Mouse (Mus musculus) adrenal gland (tissue): ENCODE results near the gene Dlg5.

Source experiments
- intact Hi-C: fragments of 180-260 bp; cut with DNase I; formaldehyde crosslinking; loops from one replicate; pipeline ENCODE4 v1.15.1; 2025
- long read RNA-seq, 2 experiments: library from polyadenylated mRNA; unstranded; transcript quantifications; one replicate each; pipeline ENCODE4 v2.0.0; 2020; ENCODE audit warnings: borderline replicate concordance in 1 of 2; ENCODE audit not compliant: insufficient replicate concordance in 1 of 2

The Dlg5 gene
- long read RNA-seq, experiment 1, partial matches to known transcripts, result 3 of 3 reads
- long read RNA-seq, experiment 1, other reads (novel, unspliced or antisense), result 0 of 3 reads
- long read RNA-seq, experiment 2, partial matches to known transcripts, result 2 of 4 reads
- long read RNA-seq, experiment 2, other reads (novel, unspliced or antisense), result 2 of 4 reads

DNA sequence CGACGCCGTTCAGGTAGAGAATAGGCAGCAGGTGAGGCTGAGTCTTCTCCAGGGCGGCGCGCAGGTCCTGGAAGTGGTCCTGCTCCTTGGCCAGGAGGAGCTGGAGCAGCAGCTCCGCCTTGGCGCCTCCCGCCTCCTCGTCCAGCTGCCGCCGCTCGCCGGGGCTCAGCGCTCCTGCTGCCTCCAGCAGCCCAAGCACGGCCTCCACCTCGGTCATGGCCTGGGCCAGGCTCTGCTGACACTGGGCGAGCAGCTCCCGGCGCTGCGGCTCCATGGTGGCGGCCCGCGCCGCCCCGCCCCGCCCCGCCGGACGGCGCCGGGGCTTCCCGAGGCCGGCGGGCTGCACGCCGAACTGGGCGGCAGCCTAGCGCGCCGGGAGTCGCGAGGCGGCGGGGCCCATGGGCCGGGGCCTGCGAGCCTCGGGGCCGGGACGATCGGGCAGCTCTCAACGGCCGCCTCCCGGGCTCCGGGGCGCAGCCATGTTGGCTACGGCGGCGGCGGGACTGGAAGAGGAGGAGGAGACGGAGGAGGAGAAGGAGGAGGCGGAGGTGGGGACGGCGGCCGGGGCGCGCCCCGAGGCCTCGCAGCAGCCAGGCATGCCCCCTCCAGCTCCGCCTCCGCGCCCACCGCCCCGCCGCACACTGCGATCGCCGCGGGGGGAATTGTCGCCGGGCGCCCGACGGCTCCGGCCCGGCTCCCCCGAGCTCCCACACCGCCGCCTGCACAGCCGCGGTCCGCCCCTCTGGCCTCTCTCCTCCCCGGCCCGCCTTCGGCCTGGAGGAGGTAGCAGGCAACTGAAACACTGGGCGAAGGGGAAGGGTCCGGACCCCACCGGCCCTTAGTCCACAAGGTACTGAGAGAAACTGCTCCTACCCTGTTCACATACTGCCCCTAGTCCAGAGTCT is at the start of gene Dlg5:
Gene Dlg5 (minus strand): TSS at position 744 of the 905 bp plus-strand sequence.
- intact Hi-C loops, result loop anchor here (5.0 kb wide), 1 partner anchor 48 kb away; no protein-coding TSS in a partner anchor

DNA sequence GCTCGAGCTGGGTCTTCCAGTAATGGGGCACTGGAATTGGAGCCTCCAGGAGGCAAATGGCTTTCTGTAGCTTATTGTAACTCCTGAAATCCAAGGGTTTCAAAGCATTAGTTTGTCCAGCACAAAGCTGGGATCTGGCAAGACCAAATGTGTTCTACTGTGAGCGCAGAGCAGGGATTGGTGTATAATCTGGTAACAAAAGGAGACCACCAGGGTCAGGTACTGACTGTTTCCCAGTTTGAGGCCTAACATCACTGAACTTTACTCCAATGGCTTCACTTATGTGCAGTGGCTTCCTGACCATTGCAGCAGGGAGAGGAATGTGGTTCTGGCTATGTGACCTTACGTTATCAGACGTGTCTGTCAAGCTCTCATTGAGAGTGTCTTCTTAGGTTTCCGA is 47.9 kb upstream of the Dlg5 start:
- intact Hi-C loops, result no loop called here

DNA sequence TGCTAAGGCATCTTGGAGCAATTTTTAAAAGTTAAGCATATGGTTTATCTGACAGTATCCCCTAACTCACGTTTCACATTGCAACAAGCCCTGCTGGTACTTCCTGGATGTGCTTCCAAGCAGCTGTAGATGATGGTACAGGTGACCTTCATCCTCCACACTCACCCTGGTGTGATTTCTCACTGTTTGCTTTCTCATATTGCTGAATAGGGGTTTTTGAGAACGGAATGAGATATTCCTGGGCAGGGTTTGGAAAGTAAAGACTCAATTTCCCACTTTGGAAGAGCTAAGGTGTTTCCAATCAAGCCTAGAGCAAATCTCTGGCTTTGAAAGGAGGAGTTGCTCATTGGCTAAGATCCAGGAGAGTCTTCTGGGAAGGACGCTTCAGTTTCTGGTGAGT is 47.2 kb upstream of the Dlg5 start, which contains the start of gene E330034G19Rik:
Gene E330034G19Rik (plus strand): TSS at position 301 of the 400 bp plus-strand sequence.
- intact Hi-C loops, result no loop called here

DNA sequence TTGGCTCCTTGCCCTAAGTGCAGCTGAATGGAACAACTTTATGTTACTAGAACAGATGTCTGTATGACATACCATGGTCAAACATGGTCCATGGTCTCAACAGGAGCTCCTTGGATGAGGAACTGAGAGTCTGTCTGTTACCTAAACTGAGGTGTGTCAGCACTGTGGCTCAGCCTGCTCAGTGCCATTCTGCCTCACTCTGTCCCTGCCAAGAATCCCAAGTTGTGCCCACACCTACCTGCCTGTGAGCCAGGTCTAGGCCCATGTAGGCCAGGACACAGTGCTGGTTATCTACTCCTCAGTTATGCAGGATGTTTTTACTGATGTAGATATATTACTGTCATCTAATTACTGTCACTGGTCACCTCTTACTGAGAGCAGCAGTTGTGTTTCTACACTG is 45.0 kb upstream of the Dlg5 start:
- intact Hi-C loops, result no loop called here

DNA sequence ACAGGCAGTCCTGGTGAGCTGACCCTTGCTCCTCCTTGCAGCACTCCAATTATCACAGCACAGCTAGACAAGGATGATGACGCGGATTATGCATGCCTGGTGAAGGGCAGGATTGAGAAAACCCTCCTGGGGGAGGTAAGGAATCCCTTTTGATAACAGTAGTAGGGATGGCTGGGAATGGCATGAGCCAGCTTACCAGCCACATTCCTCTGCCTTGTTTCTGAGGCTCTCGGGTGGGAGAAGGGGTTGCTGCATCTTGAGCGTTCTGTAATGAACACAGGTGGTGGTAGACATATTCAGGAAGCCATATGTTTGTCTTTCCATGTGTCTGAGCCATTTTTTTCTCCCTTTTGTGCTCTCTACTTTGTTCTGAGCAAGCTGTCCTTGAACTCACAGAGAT is 40.4 kb upstream of the Dlg5 start:
- intact Hi-C loops, result no loop called here

DNA sequence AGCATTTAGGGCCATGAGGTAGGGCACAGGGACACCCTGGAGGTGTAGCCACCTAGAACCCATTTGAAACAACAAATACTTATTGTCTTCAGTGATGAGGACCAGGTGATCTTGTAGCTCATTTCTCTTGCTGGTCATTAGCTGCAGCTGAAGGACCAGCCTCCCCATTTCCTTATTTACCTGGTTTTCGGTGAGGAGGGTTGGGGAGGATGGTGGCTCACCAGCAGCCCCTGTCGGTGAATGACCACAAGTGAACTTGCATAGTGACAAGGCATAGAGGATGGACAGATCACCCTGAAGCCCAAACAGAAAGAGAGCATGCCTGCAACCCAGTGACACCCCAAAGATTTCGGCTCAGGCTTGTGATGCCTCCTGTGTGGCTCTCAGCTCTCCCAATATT is 36.6 kb upstream of the Dlg5 start:
- intact Hi-C loops, result no loop called here

DNA sequence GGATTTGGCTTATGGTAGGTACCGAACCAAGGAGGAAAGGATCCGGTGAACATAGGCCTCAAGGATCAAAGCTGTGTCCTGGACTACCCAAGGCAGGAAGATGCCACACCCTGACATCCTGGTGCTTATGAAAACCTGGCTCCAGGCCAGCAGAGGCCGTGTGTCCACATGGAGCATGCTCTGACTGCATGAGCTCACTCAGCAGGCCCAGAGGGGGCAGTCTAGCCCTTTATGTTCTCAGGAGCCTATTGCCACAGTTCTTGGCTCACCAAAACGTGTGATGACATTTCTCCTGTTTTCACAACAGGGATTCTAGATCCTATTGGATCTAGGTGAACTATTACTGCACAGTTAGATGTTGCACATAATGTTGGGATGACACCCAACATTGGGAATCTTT is 35.6 kb upstream of the Dlg5 start:
- intact Hi-C loops, result no loop called here

DNA sequence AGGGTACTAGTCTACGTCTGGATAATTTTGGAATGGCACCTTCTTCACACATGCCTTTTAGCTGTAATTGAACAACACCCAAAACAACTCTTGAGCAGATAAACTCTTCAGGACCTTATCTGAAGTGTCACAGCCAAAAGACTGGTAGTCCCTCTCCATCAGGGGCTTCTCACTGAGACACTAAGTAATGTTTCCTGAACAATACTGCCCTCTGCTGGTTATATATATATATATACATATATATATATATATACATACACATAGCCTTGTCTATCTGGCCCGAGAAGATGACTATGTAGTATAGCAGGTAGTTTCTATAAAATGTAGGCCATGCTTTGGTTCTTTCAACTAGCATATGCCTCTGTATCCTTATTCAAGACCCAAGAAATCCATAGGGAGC is 29.8 kb upstream of the Dlg5 start:
- intact Hi-C loops, result loop anchor here (2.0 kb wide), 1 partner anchor 207 kb away; no protein-coding TSS in a partner anchor

DNA sequence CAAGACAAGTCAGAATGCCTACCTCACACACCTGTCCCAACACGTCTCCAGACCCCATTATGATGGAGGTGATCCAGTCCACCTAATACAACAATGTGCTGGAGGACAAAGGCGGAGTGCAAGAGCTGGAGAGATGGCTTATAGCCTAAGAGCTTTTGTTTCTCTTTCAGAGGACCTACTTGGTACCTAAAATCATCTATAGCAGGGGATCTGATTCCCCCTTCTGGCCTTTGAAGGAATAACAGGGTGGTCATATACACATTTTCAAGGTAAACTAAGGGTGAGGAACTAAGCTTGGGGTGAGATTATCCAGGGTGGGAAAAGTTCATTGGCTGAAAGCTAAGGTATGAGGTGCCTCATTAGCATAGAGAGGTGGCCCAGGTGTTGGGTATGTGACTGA is 27.9 kb upstream of the Dlg5 start:
- intact Hi-C loops, result loop anchor here (1.0 kb wide), 1 partner anchor 92 kb away; no protein-coding TSS in a partner anchor

DNA sequence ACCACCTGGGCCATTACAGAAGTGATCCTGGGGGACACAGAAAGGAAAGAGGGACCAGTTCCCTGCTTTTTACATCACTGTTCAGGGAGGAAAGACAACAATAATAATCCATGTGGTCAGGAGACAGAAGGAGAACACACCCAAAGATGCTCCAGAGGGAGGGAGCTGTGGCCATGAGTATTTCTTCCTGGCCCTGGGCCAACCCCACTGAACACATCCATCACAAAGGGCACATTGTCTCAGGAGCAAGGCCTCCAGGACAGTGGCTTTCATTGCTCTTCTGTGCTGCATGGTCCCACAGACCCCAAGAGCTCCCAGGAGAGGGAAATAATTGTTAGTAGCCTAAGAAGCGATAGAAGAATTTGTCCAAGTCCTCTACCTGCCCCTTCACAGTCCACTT is 23.9 kb upstream of the Dlg5 start:
- intact Hi-C loops, result no loop called here

DNA sequence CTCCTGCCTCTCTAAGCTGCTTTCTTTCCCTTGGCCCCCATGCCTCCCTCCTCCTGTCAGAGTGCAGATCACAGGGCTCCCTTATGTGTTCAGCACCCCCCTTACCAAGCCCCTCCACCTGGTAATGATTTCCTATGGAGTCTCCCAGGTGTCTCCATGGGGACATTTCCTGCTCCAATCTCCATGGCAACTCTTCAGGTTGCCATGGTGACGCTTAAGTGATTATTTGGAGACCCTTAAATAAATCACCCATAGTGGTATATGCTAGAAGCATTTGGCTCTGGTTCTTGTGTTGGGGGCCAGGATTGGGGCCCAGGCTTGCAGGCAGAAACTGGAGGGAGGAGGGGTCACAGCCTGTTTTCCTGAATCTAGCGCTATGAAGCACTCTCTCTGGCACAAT is 17.2 kb upstream of the Dlg5 start:
- intact Hi-C loops, result no loop called here

DNA sequence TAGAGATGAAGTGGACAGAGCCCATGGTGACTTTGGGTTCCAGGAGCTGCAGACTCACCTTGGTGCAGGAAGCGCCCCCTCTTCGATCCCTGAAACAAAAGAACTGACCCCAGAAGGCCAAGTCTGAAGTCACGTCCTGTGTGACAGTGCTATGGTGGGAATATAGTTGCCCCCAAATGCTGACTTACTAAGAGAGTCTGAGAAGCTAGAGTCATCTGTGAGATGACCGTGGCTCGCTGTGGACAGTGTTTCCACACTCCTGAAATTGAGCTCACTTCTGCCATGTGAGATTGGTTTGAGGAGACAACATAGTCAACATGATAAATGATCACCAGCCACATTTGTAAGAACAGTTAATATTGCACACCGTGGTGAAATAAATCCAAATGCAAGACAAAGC is 16.7 kb upstream of the Dlg5 start:
- intact Hi-C loops, result no loop called here

DNA sequence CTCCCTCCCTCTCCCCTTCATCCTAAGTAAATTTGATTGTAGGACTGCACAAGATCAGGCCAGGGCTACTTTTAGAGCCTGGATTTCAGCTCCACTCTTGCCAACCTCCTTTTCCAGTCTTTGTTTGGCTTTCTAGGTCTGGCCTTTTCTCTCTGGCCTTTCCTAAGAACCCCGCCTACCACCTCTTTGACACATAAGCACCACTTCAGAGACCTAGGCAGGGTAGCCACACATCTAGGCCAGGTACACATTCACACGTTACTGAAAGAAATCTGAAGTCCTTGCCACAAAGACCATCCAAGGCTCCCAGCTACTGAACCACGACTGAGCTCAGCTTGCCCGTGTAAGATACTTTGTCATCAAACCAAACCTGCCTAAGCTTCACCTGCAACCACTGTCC is 14.7 kb upstream of the Dlg5 start:
- intact Hi-C loops, result no loop called here

DNA sequence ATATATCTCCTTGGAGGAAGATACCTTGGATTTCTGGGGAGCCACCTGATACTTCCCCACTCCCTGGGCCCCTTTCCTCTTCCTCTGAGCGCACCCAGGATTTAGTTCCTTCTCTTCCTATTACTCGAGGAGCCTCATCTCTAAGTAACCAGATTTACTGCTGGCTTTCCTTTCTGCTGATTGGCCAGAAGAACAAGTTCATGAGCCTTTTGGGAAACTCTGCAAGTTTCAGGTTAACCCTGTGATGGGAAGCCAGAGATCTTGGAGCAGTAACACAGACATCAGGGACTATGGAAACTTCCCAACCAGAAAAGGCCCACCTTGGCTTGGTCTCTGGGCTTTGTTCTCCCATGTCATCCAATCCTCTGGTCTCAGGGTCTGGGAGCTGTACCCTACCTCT is 10.2 kb upstream of the Dlg5 start:
- intact Hi-C loops, result no loop called here

DNA sequence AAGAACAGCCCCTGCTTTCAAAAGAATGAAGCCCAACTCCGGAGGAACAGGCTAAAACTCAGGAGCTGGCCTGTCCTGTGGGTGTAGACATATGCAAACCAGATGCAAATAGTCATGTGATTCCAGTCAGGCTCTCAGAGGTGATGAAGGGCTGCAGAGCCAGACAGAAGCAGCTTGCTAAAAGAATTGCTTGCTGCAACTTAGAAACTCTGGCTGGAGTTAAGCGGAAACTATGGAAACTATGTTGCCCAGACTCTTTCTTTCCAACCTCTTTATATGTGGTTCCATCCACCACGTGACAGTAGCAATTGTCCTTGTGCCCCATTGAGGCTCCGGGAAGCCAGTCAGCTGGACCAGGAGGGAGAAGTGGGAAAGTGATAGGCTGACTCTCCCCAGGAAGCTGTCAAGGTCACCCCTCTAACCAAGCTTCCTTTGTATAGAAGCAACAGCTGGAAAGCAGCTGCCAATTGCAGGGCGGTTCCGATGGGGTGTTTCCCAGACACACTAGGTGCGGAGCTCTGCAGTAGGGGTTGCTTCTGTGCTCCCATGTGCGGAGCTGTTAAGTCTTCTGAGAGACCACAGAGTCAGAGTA is 8.0 kb upstream of the Dlg5 start:
- intact Hi-C loops, result loop anchor here (5.0 kb wide), 1 partner anchor 71 kb away; no protein-coding TSS in a partner anchor

DNA sequence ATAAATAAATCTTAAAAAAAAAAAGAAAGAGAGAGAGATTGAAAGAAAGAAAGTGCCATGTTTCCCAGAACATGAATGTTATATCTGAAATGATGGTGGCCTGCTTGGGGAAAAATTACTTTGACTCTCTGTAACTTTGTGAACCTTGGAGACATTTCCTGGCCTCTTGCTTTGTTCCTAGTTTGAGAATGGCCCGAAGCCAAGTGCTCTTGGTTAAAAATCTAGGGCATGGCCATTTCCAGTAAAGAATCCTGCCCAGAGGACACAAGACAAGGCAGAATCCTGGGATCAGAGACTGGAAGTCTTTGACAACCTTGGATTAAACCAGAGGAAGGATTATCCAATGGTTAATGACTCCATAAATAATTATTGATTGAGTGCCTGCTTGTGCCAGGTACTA is 5.6 kb upstream of the Dlg5 start:
- intact Hi-C loops, result loop anchor here (5.0 kb wide), 1 partner anchor 69 kb away; no protein-coding TSS in a partner anchor

DNA sequence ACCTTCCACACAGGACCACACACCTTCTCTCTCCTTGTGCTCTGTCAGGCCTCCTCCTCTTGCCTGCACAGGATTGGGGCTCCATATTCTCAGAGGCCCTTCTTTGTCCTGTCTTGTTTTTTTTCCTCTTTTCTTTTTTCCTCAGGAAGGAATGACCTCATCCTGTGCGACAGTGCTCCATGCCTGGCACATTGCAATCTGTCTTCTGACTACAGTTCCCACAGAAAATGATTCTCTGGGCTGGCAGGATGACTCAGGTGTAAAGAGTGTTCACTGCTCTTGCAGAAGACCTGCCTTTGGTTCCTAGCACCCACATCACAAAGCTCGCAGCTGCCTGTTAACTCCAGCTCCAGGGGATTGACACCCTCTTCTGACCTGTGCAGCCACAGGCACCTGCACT is 4.2 kb upstream of the Dlg5 start:
- intact Hi-C loops, result loop anchor here (5.0 kb wide), 2 partner anchors 53 to 68 kb away; no protein-coding TSS in a partner anchor

DNA sequence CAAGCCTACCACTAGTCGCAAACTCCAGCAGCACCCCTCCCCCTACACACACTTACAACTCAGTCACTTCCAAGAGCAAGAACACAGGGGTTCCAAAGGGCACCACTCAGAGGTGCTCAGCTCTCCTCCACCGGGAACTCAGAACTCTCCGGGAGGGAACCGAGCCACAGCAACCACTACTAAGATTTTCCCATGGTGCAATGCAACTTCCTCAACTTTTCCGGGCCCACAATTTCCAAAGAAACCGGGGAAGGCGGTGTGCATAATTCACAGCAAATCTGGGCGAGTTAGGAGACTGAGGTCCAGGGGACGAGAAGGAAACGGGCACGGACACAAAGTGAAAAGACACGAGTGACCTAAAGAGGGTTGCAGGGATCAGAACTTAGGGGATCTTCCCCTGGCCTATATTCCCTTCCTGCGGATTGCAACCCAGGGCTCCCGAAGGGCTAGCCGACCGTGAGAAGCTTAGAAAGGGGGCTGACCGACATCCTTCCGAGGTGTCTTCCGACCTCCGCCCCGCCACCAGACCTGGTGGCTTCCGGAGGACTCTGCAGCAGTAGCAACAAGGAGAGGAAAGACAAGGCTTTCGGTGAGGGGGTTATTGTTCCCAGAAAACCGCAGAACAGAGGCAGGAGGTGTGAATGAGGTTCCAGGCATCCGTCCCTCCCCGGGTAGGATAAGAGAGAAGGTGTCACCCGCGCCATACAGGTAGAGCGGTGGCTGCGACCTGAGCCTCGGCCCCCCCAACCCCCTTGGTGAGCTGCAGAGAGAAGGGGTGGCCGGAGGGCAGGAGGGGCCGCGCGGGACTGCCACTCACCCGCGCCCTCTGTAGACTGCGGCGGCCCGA is 1.2 kb downstream of the Dlg5 start:
- intact Hi-C loops, result loop anchor here (5.0 kb wide), 1 partner anchor 47 kb away; no protein-coding TSS in a partner anchor

DNA sequence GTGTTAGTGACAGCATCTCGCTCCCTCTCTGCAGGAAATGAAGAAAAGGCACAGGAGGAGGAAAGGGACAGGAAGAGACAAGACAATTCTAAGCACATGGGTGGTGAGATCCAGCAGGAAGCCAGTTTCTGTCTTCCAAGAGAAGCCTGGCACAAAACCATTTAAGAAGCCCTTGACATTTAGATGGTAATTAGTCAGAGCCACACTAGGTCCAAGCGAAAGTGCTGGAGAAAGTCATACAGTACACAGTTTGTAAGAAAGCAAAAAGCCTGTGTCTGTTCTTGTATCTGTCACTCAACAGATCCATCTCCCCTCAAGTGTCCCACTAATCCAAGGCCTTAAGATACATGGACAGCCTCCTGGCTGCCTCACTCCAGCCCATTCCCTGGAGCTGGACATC is 3.7 kb downstream of the Dlg5 start:
- intact Hi-C loops, result no loop called here

DNA sequence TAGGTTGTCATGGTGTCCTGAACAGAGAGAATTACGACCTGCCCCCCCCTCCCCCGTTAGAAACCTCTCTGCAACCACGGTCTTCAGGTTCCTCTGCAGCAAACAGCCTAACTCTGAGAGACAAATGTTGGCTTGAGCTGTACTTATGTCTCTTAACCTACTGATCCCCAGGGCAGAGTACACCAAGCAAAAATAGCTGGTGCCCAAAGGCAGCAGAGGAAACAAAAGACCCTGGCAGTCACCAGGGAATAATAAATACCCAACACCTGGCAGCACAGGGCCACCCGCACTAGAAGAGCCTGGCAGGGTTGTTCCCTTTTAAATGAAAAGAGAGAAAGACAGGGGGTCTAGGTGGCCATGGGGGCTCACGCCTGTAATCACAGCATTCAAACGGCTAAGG is 4.9 kb downstream of the Dlg5 start:
- intact Hi-C loops, result no loop called here

DNA sequence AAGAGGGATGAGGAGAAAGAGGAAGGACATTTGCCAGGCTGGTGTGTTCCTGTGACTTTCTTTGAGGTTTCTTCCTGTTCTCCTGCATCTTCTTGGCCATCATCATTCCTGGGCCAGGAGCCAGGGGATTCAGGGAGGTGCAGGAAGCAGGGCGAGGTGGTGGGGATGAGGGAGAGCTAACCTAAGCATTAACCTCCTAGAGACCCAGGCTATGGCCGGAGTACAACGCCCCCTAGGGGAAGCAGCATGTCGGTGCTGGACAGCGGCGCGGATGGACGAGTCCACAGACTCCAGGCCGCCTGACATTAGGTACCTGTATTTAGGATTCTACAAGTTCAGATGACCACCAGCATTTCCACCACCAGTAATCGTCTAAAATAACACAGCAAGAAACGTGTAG is 6.1 kb downstream of the Dlg5 start:
- intact Hi-C loops, result no loop called here
